Mouse (Mus musculus) G1E (cell line): ENCODE data around the gene Mrpl48.

Experiments
- CTCF ChIP-seq: IDR thresholded peaks from 2 replicates; pipeline ENCODE4 v1.5.1; 2012; ENCODE audit warnings: low read depth, low read length, inconsistent platforms, mixed read lengths
- GATA1 ChIP-seq: IDR thresholded peaks from 2 replicates; pipeline ENCODE4 v1.6.1; 2012; ENCODE audit warnings: borderline replicate concordance, low read length, inconsistent platforms, mixed read lengths
- GATA2 ChIP-seq: IDR thresholded peaks from 2 replicates; pipeline ENCODE4 v1.6.1; 2012; ENCODE audit warnings: low read depth, low read length, inconsistent platforms, borderline replicate concordance
- POLR2AphosphoS5 ChIP-seq: IDR thresholded peaks from 2 replicates; pipeline ENCODE4 v1.6.1; 2012; ENCODE audit warnings: low read depth, low read length, inconsistent platforms; ENCODE audit not compliant: insufficient replicate concordance
- TAL1 ChIP-seq: conservative IDR thresholded peaks from 2 replicates; pipeline ENCODE4 v1.6.1; 2012; ENCODE audit warnings: low read depth, low read length, inconsistent platforms, mixed read lengths

DNA sequence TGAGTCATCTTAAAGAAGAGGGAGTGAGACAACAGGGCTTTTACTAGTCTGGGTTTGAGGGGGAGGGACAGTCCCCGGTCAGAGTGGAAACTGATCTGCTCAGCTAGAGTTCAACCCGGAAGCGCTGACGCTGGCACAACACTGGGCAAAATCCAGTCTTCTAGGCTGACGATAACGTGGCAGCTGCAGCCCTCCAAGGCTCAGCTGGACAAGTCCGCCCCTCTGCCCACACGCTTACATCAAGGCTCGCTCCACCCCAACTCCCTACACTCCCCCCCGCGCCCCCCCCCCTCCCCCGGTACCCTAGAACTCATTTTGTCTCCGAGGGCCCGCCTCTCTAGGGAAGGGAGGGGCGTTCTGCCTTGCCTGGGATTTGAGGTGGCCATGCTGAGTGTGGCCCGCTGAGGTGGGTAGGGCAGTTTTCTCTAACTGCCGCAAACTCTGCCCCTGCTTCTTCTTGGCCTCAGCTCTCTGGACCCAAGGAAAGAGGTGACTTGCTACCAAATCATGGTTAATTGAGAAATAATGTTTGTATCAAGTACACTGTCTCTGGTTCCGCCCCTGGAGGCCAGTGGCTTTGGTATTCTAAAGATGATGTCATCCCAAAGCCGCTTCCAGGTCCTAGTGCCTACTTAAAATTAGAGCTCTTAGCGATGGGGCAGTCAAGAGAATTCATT, 17.1 kb downstream of the Mrpl48 start:
- TF ChIP-seq CTCF (no peak), GATA2 (no peak), GATA1 (no peak), TAL1 (no peak), POLR2AphosphoS5 (no peak)
